Comparison of ENCODE assay signal across 11 mouse cellular contexts in the genomic region with DNA sequence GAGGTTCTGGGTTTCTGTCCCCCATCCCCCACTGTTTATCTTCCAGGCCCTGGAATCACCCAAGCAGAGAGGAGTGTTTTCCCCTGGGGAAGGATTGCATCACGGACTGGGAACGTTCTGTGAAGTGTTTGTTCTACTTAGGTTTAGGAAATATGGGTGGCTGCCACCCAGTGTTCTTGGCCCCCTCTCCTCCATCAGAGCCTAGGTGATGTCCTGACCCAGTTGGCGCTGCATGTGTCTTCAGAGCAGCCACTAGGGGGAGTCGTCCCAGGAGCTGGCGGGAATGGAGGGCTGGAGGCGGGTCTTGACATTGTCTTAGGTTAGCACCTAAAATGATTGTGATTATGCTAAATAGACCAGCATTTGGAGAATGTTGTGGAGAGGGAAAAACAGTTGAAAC. TPM values are rescaled to one million over a fixed set of nuclear protein-coding genes. Genes with fewer than 3 reads are reported as not detected.
A peak's percentile ranks its signal among the peaks of the same experiment; 100 is the strongest.
DNase-seq lines count a peak whose midpoint lies in the region; ATAC-seq and TF ChIP-seq lines count a peak whose summit lies in the region.
"Had no signal": no experiment of that assay in that cellular context is flagged by ENCODE, and none has a peak within 500 bp of the region (broad histone marks: within the 10 kb centered on the region; RNA-seq: fewer than 3 reads in every experiment).

No protein-coding gene starts in this region.

- no peak for ATAC-seq in midbrain, postnatal 0 days (ENCODE audit: low FRiP score)

- H3K4me1 ChIP-seq in midbrain, postnatal 0 days (ENCODE audit: insufficient read depth, low read length) = no peaks in the 10 kb centered on the region
- H3K4me1 ChIP-seq in midbrain, embryonic 10.5 days = peaks cover 12% of the 10 kb centered on the region

- no peak overlapping the region for H3K4me2 ChIP-seq in midbrain, postnatal 0 days (ENCODE audit: low read depth, low read length, poor library complexity, severe bottlenecking)
- H3K4me2 ChIP-seq: embryonic facial prominence, embryonic 13.5 days had no signal

- peak; percentile 21 to 36 for DNase-seq in cerebellum, postnatal 14 days
- no peak for DNase-seq in cerebellum, adult 11 months
- DNase-seq in midbrain, postnatal 0 days (ENCODE audit: low spot score) = no peak
- no peak for DNase-seq in midbrain, embryonic 10.5 days (ENCODE audit: low spot score)
- DNase-seq in heart, postnatal 25 days (ENCODE audit: low spot score) = peak; percentile 24
- DNase-seq in embryo, embryonic 10 days (ENCODE audit: low spot score) = no peak
- DNase-seq in yolk sac, embryonic 10.5 days (ENCODE audit: low spot score) = no peak
- DNase-seq in embryo, embryonic 11 days = no peak
- DNase-seq: thymus, postnatal 25 days had no signal

- intact Hi-C loops in heart, postnatal 25 days (cut with DNase I) = no loop called here

- H3K36me3 ChIP-seq in midbrain, postnatal 0 days (ENCODE audit: insufficient read depth, low read length) = no peaks in the 10 kb centered on the region
- H3K36me3 ChIP-seq in midbrain, embryonic 10.5 days = no peaks in the 10 kb centered on the region
- H3K36me3 ChIP-seq: embryonic facial prominence, embryonic 13.5 days had no signal

- H3K27me3 ChIP-seq in midbrain, postnatal 0 days (ENCODE audit: insufficient read depth, low read length) = no peaks in the 10 kb centered on the region
- no peaks in the 10 kb centered on the region for H3K27me3 ChIP-seq in midbrain, embryonic 10.5 days (ENCODE audit: low read depth, poor library complexity, severe bottlenecking)
- H3K27me3 ChIP-seq: embryonic facial prominence, embryonic 13.5 days had no signal

- no peak overlapping the region for H3K4me3 ChIP-seq in midbrain, postnatal 0 days (ENCODE audit: low read depth, low read length)
- H3K4me3 ChIP-seq in midbrain, embryonic 10.5 days = no peak overlapping the region
- H3K4me3 ChIP-seq: embryonic facial prominence, embryonic 13.5 days had no signal

- no peaks in the 10 kb centered on the region for H3K9me3 ChIP-seq in midbrain, postnatal 0 days (ENCODE audit: low read length)
- H3K9me3 ChIP-seq in midbrain, embryonic 10.5 days (replicated peaks) = no peaks in the 10 kb centered on the region

- WGBS in midbrain, postnatal 0 days = 91% methylated on average over 6 of the region's 6 CpGs
- 86% methylated on average over 6 of the region's 6 CpGs for WGBS in midbrain, embryonic 10.5 days

- no peak overlapping the region for H3K27ac ChIP-seq in midbrain, postnatal 0 days (ENCODE audit: low read depth, low read length)
- H3K27ac ChIP-seq in midbrain, embryonic 10.5 days (replicated peaks) = no peak overlapping the region
- H3K27ac ChIP-seq: embryonic facial prominence, embryonic 13.5 days had no signal

- TF ChIP-seq CTCF in midbrain, postnatal 0 days (IDR thresholded peaks at IDR 0.05) = peak; percentile 38

- H3K9ac ChIP-seq in midbrain, postnatal 0 days (replicated peaks; ENCODE audit: low read length, poor library complexity, severe bottlenecking) = no peak overlapping the region
- H3K9ac ChIP-seq: embryonic facial prominence, embryonic 13.5 days had no signal

RNA-seq across cellular contexts. Expression of gene Tead1, which starts 34.4 kb away (rescaled TPM):
- 16.6 and 18.6 TPM in 2 replicates for total RNA-seq in midbrain, postnatal 0 days (2014; rRNA removed)
- 4.6 and 8.0 TPM in 2 replicates for polyA plus RNA-seq in midbrain, postnatal 0 days (2015; fragmentation: Nextera tagmentation; extraction: Ambion mirVana)
- polyA plus RNA-seq in midbrain, embryonic 10.5 days (2016; fragmentation: Nextera tagmentation; extraction: Ambion mirVana) = 17.1 and 17.6 TPM in 2 replicates
- 100 to 1,000 TPM; 181 to 186 TPM for total RNA-seq in heart, postnatal 25 days (2021)
- total RNA-seq: megakaryocyte, adult 5-6 weeks had no signal

Comparison
In these comparisons a context has a peak if more than half of its experiments do, and no peak if none do; other contexts are left out.
1. DNase-seq: peak in cerebellum, postnatal 14 days (2 of 2) and heart, postnatal 25 days (single experiment); none in cerebellum, adult 11 months (single experiment), midbrain, postnatal 0 days (single experiment), midbrain, embryonic 10.5 days (single experiment), embryo, embryonic 10 days (single experiment), yolk sac, embryonic 10.5 days (single experiment) and embryo, embryonic 11 days (single experiment).